Mouse (Mus musculus): ENCODE results near the gene Vamp4. TPM values are rescaled to one million over a fixed set of nuclear protein-coding genes. Genes with fewer than 3 reads are reported as not detected.

Vamp4 gene
- total and polyA plus RNA-seq, 3 experiments, result 9.6 to 17.1 TPM; not detected in 1

GRCm38 (mm10) chr1:162590415-162590997 is 20.2 kb downstream of the Vamp4 start:
- Histone ChIP-seq H3K27me3 (ENCODE audit: control insufficient read depth in 1 of 2, insufficient read depth in 2 of 2, low read length in 2 of 2) (no peaks in the 10 kb centered on the region), H3K4me1 (ENCODE audit: control insufficient read depth in 1 of 2, insufficient read depth in 2 of 2, low read length in 2 of 2) (no peaks in the 10 kb centered on the region), H3K9ac (ENCODE audit: control insufficient read depth, low read depth, low read length, poor library complexity, severe bottlenecking) (no peak overlapping the region), H3K79me2 (ENCODE audit: control insufficient read depth, insufficient read depth, low read length, poor library complexity) (no peaks in the 10 kb centered on the region), H3K4me3 (ENCODE audit: control insufficient read depth in 1 of 2, insufficient read depth in 1 of 2, low read depth in 2 of 2, low read length in 2 of 2) (no peak overlapping the region), H3K27ac (ENCODE audit: control insufficient read depth, low read depth, low read length) (no peak overlapping the region), H3K36me3 (ENCODE audit: control insufficient read depth in 1 of 2, insufficient read depth in 2 of 2, low read length in 2 of 2) (no peaks in the 10 kb centered on the region; a peak in 1 of 4 replicates), H3K9me3 (replicated peaks; ENCODE audit: insufficient read depth, low read length) (no peaks in the 10 kb centered on the region)
- DNase-seq (ENCODE audit: low read depth, low spot score), result no peak
- no peak for TF ChIP-seq BHLHE40 (IDR thresholded peaks at IDR 0.05; ENCODE audit: borderline replicate concordance, low read depth, low read length)
- TF ChIP-seq MAX (IDR thresholded peaks at IDR 0.05; ENCODE audit: low read length), result no peak
- TF ChIP-seq MAZ (IDR thresholded peaks at IDR 0.05; ENCODE audit: low read depth, low read length), result no peak
- no peak for TF ChIP-seq GABPA (IDR thresholded peaks at IDR 0.05; ENCODE audit: low read depth, low read length)
- TF ChIP-seq MAFK (IDR thresholded peaks at IDR 0.05; ENCODE audit: borderline replicate concordance, low read depth, low read length), result no peak
- no peak for TF ChIP-seq ZC3H11A (IDR thresholded peaks at IDR 0.05; ENCODE audit: low read depth, low read length)
- TF ChIP-seq MYB (IDR thresholded peaks at IDR 0.05; ENCODE audit: low read depth, low read length), result no peak
- TF ChIP-seq MEF2A (IDR thresholded peaks at IDR 0.05; ENCODE audit: extremely low read depth, insufficient replicate concordance, low read depth, low read length, poor library complexity, severe bottlenecking), result no peak
- no peak for TF ChIP-seq E2F4 (IDR thresholded peaks at IDR 0.05; ENCODE audit: borderline replicate concordance, low read depth, low read length)
- no peak for TF ChIP-seq TAL1 (IDR thresholded peaks at IDR 0.05; ENCODE audit: low read length)
- TF ChIP-seq HCFC1 (IDR thresholded peaks at IDR 0.05; ENCODE audit: low read depth, low read length), result no peak
- TF ChIP-seq RAD21 (IDR thresholded peaks at IDR 0.05; ENCODE audit: low read depth, low read length), result no peak
- no peak for TF ChIP-seq RCOR1 (IDR thresholded peaks at IDR 0.05; ENCODE audit: low read depth, low read length)
- no peak for TF ChIP-seq CTCF (IDR thresholded peaks at IDR 0.05 in 2 of 3, conservative IDR thresholded peaks at IDR 0.05 in 1 of 3; ENCODE audit: control insufficient read depth in 1 of 3, insufficient read depth in 1 of 3, low read depth in 2 of 3, low read length in 3 of 3, poor library complexity in 1 of 3, severe bottlenecking in 1 of 3)
- TF ChIP-seq POLR2AphosphoS5 (IDR thresholded peaks at IDR 0.05; ENCODE audit: borderline replicate concordance, low read depth, low read length), result no peak
- TF ChIP-seq ZNF384 (IDR thresholded peaks at IDR 0.05; ENCODE audit: low read depth, low read length), result no peak
- no peak for TF ChIP-seq MYC (IDR thresholded peaks at IDR 0.05; ENCODE audit: low read depth, low read length)
- TF ChIP-seq NRF1 (IDR thresholded peaks at IDR 0.05; ENCODE audit: insufficient read depth, low read depth, low read length, poor library complexity, severe bottlenecking), result no peak

- Histone ChIP-seq H3K4me3 (ENCODE audit: control insufficient read depth in 1 of 2, insufficient read depth in 1 of 2, low read depth in 2 of 2, low read length in 2 of 2) (no peak overlapping the region), H3K4me1 (ENCODE audit: control insufficient read depth in 1 of 2, insufficient read depth in 2 of 2, low read length in 2 of 2) (no peaks in the 10 kb centered on the region), H3K79me2 (ENCODE audit: control insufficient read depth, insufficient read depth, low read length, poor library complexity) (no peaks in the 10 kb centered on the region), H3K27ac (ENCODE audit: control insufficient read depth, low read depth, low read length) (no peak overlapping the region), H3K9me3 (replicated peaks; ENCODE audit: insufficient read depth, low read length) (no peaks in the 10 kb centered on the region), H3K27me3 (ENCODE audit: control insufficient read depth in 1 of 2, insufficient read depth in 2 of 2, low read length in 2 of 2) (no peaks in the 10 kb centered on the region), H3K9ac (ENCODE audit: control insufficient read depth, low read depth, low read length, poor library complexity, severe bottlenecking) (no peak overlapping the region), H3K36me3 (ENCODE audit: control insufficient read depth in 1 of 2, insufficient read depth in 2 of 2, low read length in 2 of 2) (no peaks in the 10 kb centered on the region; a peak in 1 of 4 replicates)
- no peak for DNase-seq (ENCODE audit: low read depth, low spot score)
- TF ChIP-seq KAT2A (conservative IDR thresholded peaks at IDR 0.05; ENCODE audit: low read depth, low read length) (no peak), E2F4 (IDR thresholded peaks at IDR 0.05; ENCODE audit: borderline replicate concordance, low read depth, low read length) (no peak), ZNF384 (IDR thresholded peaks at IDR 0.05; ENCODE audit: low read depth, low read length) (no peak), UBTF (IDR thresholded peaks at IDR 0.05; ENCODE audit: borderline replicate concordance, insufficient read depth, low read depth, low read length) (no peak), POLR2A (IDR thresholded peaks at IDR 0.05; ENCODE audit: control insufficient read depth in 1 of 2, insufficient read depth in 1 of 2, low read depth in 1 of 2, low read length in 2 of 2, poor library complexity in 1 of 2) (no peak), ZKSCAN1 (IDR thresholded peaks at IDR 0.05; ENCODE audit: low read depth, low read length) (no peak), SMC3 (IDR thresholded peaks at IDR 0.05; ENCODE audit: low read depth, low read length) (no peak), RAD21 (IDR thresholded peaks at IDR 0.05; ENCODE audit: low read depth, low read length) (no peak), BHLHE40 (IDR thresholded peaks at IDR 0.05; ENCODE audit: borderline replicate concordance, low read depth, low read length) (no peak), MAFK (IDR thresholded peaks at IDR 0.05; ENCODE audit: borderline replicate concordance, low read depth, low read length) (no peak), TBP (IDR thresholded peaks at IDR 0.05; ENCODE audit: low read depth, low read length) (no peak), USF1 (IDR thresholded peaks at IDR 0.05; ENCODE audit: low read depth, low read length) (no peak), CHD2 (IDR thresholded peaks at IDR 0.05; ENCODE audit: low read length) (no peak), ZMIZ1 (IDR thresholded peaks at IDR 0.05; ENCODE audit: low read depth, low read length) (no peak), EP300 (IDR thresholded peaks at IDR 0.05; ENCODE audit: low read depth in 1 of 2, low read length in 2 of 2) (no peak), MEF2A (IDR thresholded peaks at IDR 0.05; ENCODE audit: extremely low read depth, insufficient replicate concordance, low read depth, low read length, poor library complexity, severe bottlenecking) (no peak), JUND (IDR thresholded peaks at IDR 0.05; ENCODE audit: low read depth, low read length) (no peak)
Observed at GRCm38 (mm10) chr1:162597379-162598102, 27.2 kb downstream of the Vamp4 start.

Measured in MEL (cell line).